In genomic region chr6:4545727-4546126, GRCm38 (mm10) we compare ENCODE assay signal across 8 mouse cellular contexts. TPM values are rescaled to one million over a fixed set of nuclear protein-coding genes. Genes with fewer than 3 reads are reported as not detected.
DNase-seq lines count a peak whose midpoint lies in the region; ATAC-seq lines count a peak whose summit lies in the region.

No protein-coding gene starts in this region.

- H3K36me3 ChIP-seq in hindbrain, embryonic 10.5 days: no peaks in the 10 kb centered on the region
- no peaks in the 10 kb centered on the region for H3K36me3 ChIP-seq in hindbrain, embryonic 12.5 days

- no peaks in the 10 kb centered on the region for H3K9me3 ChIP-seq in hindbrain, embryonic 10.5 days
- no peaks in the 10 kb centered on the region for H3K9me3 ChIP-seq in hindbrain, embryonic 12.5 days (replicated peaks)

- peak; percentile 52 for DNase-seq in hindbrain, embryonic 10.5 days (ENCODE audit: low spot score)
- peak; percentile 61 for DNase-seq in CD4-positive, CD25-positive, alpha-beta regulatory T cell, adult 2 months (ENCODE audit: low read depth, low spot score)
- DNase-seq in adrenal gland, postnatal 25 days: peak; percentile 68
- peak; percentile 66 to 70 for DNase-seq in layer of hippocampus, postnatal 10 days (ENCODE audit: low spot score in 2 of 2)
- DNase-seq in thymus, postnatal 14 days: peak; percentile 49

- no peak overlapping the region for H3K4me2 ChIP-seq in hindbrain, embryonic 12.5 days (replicated peaks)

- no peaks in the 10 kb centered on the region for H3K27me3 ChIP-seq in hindbrain, embryonic 10.5 days (ENCODE audit: insufficient read depth, poor library complexity, severe bottlenecking)
- no peaks in the 10 kb centered on the region for H3K27me3 ChIP-seq in hindbrain, embryonic 12.5 days

- H3K4me3 ChIP-seq in hindbrain, embryonic 10.5 days: no peak overlapping the region
- H3K4me3 ChIP-seq in hindbrain, embryonic 12.5 days: no peak overlapping the region

- peaks cover 16% of the 10 kb centered on the region for H3K4me1 ChIP-seq in hindbrain, embryonic 10.5 days (replicated peaks)
- H3K4me1 ChIP-seq in hindbrain, embryonic 12.5 days: peaks cover 9% of the 10 kb centered on the region

- WGBS in hindbrain, embryonic 10.5 days: 57% methylated on average over 8 of the region's 8 CpGs
- WGBS in hindbrain, embryonic 12.5 days: 47% methylated on average over 8 of the region's 8 CpGs

- 0 out of 2 replicates have a peak overlapping the region, but pooled peaks have one; percentile 31 for H3K27ac ChIP-seq in hindbrain, embryonic 10.5 days
- H3K27ac ChIP-seq in hindbrain, embryonic 12.5 days: no peak overlapping the region

- no peak for ATAC-seq in hindbrain, embryonic 12.5 days (ENCODE audit: low FRiP score)
- ATAC-seq in frontal cortex, adult (ENCODE audit: low TSS enrichment): peak; percentile 69; the same call in 1 of the 2 replicates
- peak; percentile 79 for ATAC-seq in megakaryocyte-erythroid progenitor cell, adult 5-6 weeks (replicated peaks; ENCODE audit: low FRiP score, low TSS enrichment, poor library complexity, severe bottlenecking)

- no peak overlapping the region for H3K9ac ChIP-seq in hindbrain, embryonic 12.5 days

RNA-seq across cellular contexts. Expression of gene Col1a2, which starts 41.1 kb away (rescaled TPM):
- 99.8 and 130 TPM in 2 replicates for polyA plus RNA-seq in hindbrain, embryonic 10.5 days (2016; fragmentation: Nextera tagmentation; extraction: Ambion mirVana)
- 384 and 480 TPM in 2 replicates for polyA plus RNA-seq in hindbrain, embryonic 12.5 days (2016; fragmentation: Nextera tagmentation; extraction: Ambion mirVana)
- total RNA-seq in adrenal gland, postnatal 25 days (2021): 92.1 and 93.5 TPM in 2 replicates
- total RNA-seq in layer of hippocampus, postnatal 10 days (2021): 10 to 100 TPM; 54.7 to 57.1 TPM
- 0.26 and 0.37 TPM in 2 replicates for total RNA-seq in megakaryocyte-erythroid progenitor cell, adult 5-6 weeks (2014; fragmentation: Nextera tagmentation)
- 0.80 and 0.91 TPM in 2 replicates for total RNA-seq in megakaryocyte-erythroid progenitor cell, adult 5-6 weeks (2017)

RNA-seq across cellular contexts. Expression of gene Casd1, which starts 54.9 kb away (rescaled TPM):
- polyA plus RNA-seq in hindbrain, embryonic 10.5 days (2016; fragmentation: Nextera tagmentation; extraction: Ambion mirVana): 33.8 and 36.4 TPM in 2 replicates
- 45.3 and 50.0 TPM in 2 replicates for polyA plus RNA-seq in hindbrain, embryonic 12.5 days (2016; fragmentation: Nextera tagmentation; extraction: Ambion mirVana)
- total RNA-seq in adrenal gland, postnatal 25 days (2021): 39.9 and 41.9 TPM in 2 replicates
- 10 to 100 TPM; 48.5 to 57.9 TPM for total RNA-seq in layer of hippocampus, postnatal 10 days (2021)
- total RNA-seq in megakaryocyte-erythroid progenitor cell, adult 5-6 weeks (2014; fragmentation: Nextera tagmentation): 17.0 and 20.7 TPM in 2 replicates
- total RNA-seq in megakaryocyte-erythroid progenitor cell, adult 5-6 weeks (2017): 75.4 and 81.7 TPM in 2 replicates

Comparison
In these comparisons a context has a peak if more than half of its experiments do, and no peak if none do; other contexts are left out.
1. RNA of gene Col1a2, which starts 41.1 kb away (total RNA-seq): 92.1 to 93.5 TPM in adrenal gland, postnatal 25 days and 54.7 to 57.1 TPM in layer of hippocampus, postnatal 10 days; 0.26 to 0.91 TPM in megakaryocyte-erythroid progenitor cell, adult 5-6 weeks; every median in the first group is over 10 times any median in the second.
2. Peak in every context shown above with its lines, with median percentiles within 50 percentile points of each other: DNase-seq.